Comparison of ENCODE assay signal across 21 mouse cellular contexts in the genomic region with DNA sequence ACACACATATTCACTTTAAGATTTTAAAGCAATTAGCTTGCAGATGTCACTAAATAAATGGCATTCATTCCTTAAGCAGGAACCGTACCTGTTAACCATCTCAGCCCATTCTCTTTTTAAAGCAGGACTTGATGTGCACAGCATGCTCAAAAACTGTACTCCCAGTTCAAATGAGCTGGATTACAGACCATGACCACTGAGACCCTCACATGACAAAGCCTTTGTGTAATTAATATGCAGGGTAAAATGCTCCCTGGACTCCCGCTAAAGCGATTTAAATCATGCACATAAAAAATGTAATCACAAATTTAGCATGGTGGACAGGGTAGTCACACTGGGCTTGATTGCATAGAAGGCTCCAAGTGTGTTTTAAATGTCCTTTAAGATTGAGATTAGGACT.
DNase-seq lines count a peak whose midpoint lies in the region; ATAC-seq and TF ChIP-seq lines count a peak whose summit lies in the region.
"Had no signal": no experiment of that assay in that cellular context is flagged by ENCODE, and none has a peak within 500 bp of the region (broad histone marks: within the 10 kb centered on the region; RNA-seq: fewer than 3 reads in every experiment).

No protein-coding gene starts in this region.

- no peaks in the 10 kb centered on the region for H3K36me3 ChIP-seq in hindbrain, embryonic 11.5 days (ENCODE audit: control insufficient read depth, insufficient read depth, low read length)
- H3K36me3 ChIP-seq in hindbrain, embryonic 14.5 days (replicated peaks; ENCODE audit: control insufficient read depth, insufficient read depth), result no peaks in the 10 kb centered on the region
- no peaks in the 10 kb centered on the region for H3K36me3 ChIP-seq in midbrain, embryonic 12.5 days
- H3K36me3 ChIP-seq in midbrain, embryonic 11.5 days (ENCODE audit: control insufficient read depth, insufficient read depth, low read length), result no peaks in the 10 kb centered on the region
- no peaks in the 10 kb centered on the region for H3K36me3 ChIP-seq in midbrain, embryonic 14.5 days (ENCODE audit: control insufficient read depth, insufficient read depth, low read length)
- no peaks in the 10 kb centered on the region for H3K36me3 ChIP-seq in midbrain, embryonic 16.5 days (ENCODE audit: control insufficient read depth, insufficient read depth, low read length)
- H3K36me3 ChIP-seq in heart, embryonic 11.5 days (ENCODE audit: control insufficient read depth, insufficient read depth, low read length), result no peaks in the 10 kb centered on the region
- H3K36me3 ChIP-seq: embryonic facial prominence, embryonic 10.5 days; embryonic facial prominence, embryonic 12.5 days; forebrain, embryonic 12.5 days had no signal

- no peaks in the 10 kb centered on the region for H3K9me3 ChIP-seq in hindbrain, embryonic 11.5 days (ENCODE audit: control insufficient read depth, low read length)
- no peaks in the 10 kb centered on the region for H3K9me3 ChIP-seq in hindbrain, embryonic 14.5 days (ENCODE audit: control insufficient read depth, low read length)
- no peaks in the 10 kb centered on the region for H3K9me3 ChIP-seq in midbrain, embryonic 12.5 days
- no peaks in the 10 kb centered on the region for H3K9me3 ChIP-seq in midbrain, embryonic 11.5 days (ENCODE audit: control insufficient read depth, low read length)
- no peaks in the 10 kb centered on the region for H3K9me3 ChIP-seq in midbrain, embryonic 14.5 days (ENCODE audit: control insufficient read depth, low read length)
- no peaks in the 10 kb centered on the region for H3K9me3 ChIP-seq in midbrain, embryonic 16.5 days (replicated peaks; ENCODE audit: control insufficient read depth, low read length, poor library complexity, severe bottlenecking)
- no peaks in the 10 kb centered on the region for H3K9me3 ChIP-seq in heart, embryonic 11.5 days (replicated peaks; ENCODE audit: control insufficient read depth, low read length)
- H3K9me3 ChIP-seq: embryonic facial prominence, embryonic 10.5 days; embryonic facial prominence, embryonic 12.5 days; forebrain, embryonic 12.5 days had no signal

- H3K4me1 ChIP-seq in hindbrain, embryonic 11.5 days (replicated peaks; ENCODE audit: control insufficient read depth, insufficient read depth, low read length), result no peaks in the 10 kb centered on the region
- H3K4me1 ChIP-seq in hindbrain, embryonic 14.5 days (replicated peaks; ENCODE audit: control insufficient read depth, insufficient read depth, low read length), result no peaks in the 10 kb centered on the region
- 0 out of 2 replicates have a peak, but pooled peaks cover 2% of the 10 kb centered on the region for H3K4me1 ChIP-seq in midbrain, embryonic 12.5 days
- no peaks in the 10 kb centered on the region for H3K4me1 ChIP-seq in midbrain, embryonic 11.5 days (ENCODE audit: control insufficient read depth, insufficient read depth, low read length)
- 0 out of 2 replicates have a peak, but pooled peaks cover 5% of the 10 kb centered on the region for H3K4me1 ChIP-seq in midbrain, embryonic 14.5 days (ENCODE audit: control insufficient read depth, insufficient read depth, low read length)
- no peaks in the 10 kb centered on the region for H3K4me1 ChIP-seq in midbrain, embryonic 16.5 days (ENCODE audit: control insufficient read depth, insufficient read depth, low read length)
- H3K4me1 ChIP-seq in heart, embryonic 11.5 days (ENCODE audit: control insufficient read depth, insufficient read depth, low read length), result no peaks in the 10 kb centered on the region
- H3K4me1 ChIP-seq: embryonic facial prominence, embryonic 10.5 days; embryonic facial prominence, embryonic 12.5 days had no signal

- no peak for DNase-seq in hindbrain, embryonic 11.5 days (ENCODE audit: low spot score)
- no peak for DNase-seq in hindbrain, embryonic 14.5 days (ENCODE audit: low spot score)
- no peak for DNase-seq in midbrain, embryonic 11.5 days (ENCODE audit: low spot score, missing footprints)
- peak; percentile 41 for DNase-seq in midbrain, embryonic 14.5 days
- DNase-seq in brain, embryonic 14.5 days (ENCODE audit: low read depth), result peak; percentile 57
- DNase-seq: adrenal gland, adult 2 months; adrenal gland, postnatal 10 days; adrenal gland, postnatal 25 days; cerebellum, adult 11-12 months; cerebellum, adult 2 months; cerebellum, adult 9-10 months; cerebellum, postnatal 10 days; cerebellum, postnatal 25 days had no signal

- TF ChIP-seq CTCF in brain, embryonic 14.5 days (IDR thresholded peaks at IDR 0.05; ENCODE audit: borderline replicate concordance, extremely low read depth, insufficient read depth, insufficient read length), result no peak

- no peak overlapping the region for H3K4me2 ChIP-seq in hindbrain, embryonic 11.5 days (replicated peaks; ENCODE audit: low read depth, low read length)
- no peak overlapping the region for H3K4me2 ChIP-seq in hindbrain, embryonic 14.5 days (replicated peaks)
- H3K4me2 ChIP-seq in midbrain, embryonic 12.5 days (replicated peaks), result no peak overlapping the region
- no peak overlapping the region for H3K4me2 ChIP-seq in midbrain, embryonic 11.5 days
- no peak overlapping the region for H3K4me2 ChIP-seq in midbrain, embryonic 14.5 days (ENCODE audit: low read length)
- no peak overlapping the region for H3K4me2 ChIP-seq in midbrain, embryonic 16.5 days (ENCODE audit: low read length)
- H3K4me2 ChIP-seq in heart, embryonic 11.5 days, result no peak overlapping the region
- H3K4me2 ChIP-seq: embryonic facial prominence, embryonic 12.5 days; forebrain, embryonic 12.5 days had no signal

- H3K27me3 ChIP-seq in hindbrain, embryonic 11.5 days (ENCODE audit: control insufficient read depth, insufficient read depth, low read length), result no peaks in the 10 kb centered on the region
- no peaks in the 10 kb centered on the region for H3K27me3 ChIP-seq in hindbrain, embryonic 14.5 days (ENCODE audit: control insufficient read depth, insufficient read depth, low read length)
- no peaks in the 10 kb centered on the region for H3K27me3 ChIP-seq in midbrain, embryonic 12.5 days
- H3K27me3 ChIP-seq in midbrain, embryonic 11.5 days (ENCODE audit: control insufficient read depth, insufficient read depth, low read length), result no peaks in the 10 kb centered on the region
- H3K27me3 ChIP-seq in midbrain, embryonic 14.5 days (ENCODE audit: control insufficient read depth, insufficient read depth, low read length), result no peaks in the 10 kb centered on the region
- no peaks in the 10 kb centered on the region for H3K27me3 ChIP-seq in midbrain, embryonic 16.5 days (ENCODE audit: control insufficient read depth, insufficient read depth, low read depth, low read length)
- H3K27me3 ChIP-seq in heart, embryonic 11.5 days (ENCODE audit: control insufficient read depth, insufficient read depth, low read length), result no peaks in the 10 kb centered on the region
- H3K27me3 ChIP-seq: embryonic facial prominence, embryonic 12.5 days; forebrain, embryonic 12.5 days had no signal

- 66% methylated on average over 3 of the region's 3 CpGs for WGBS in hindbrain, embryonic 11.5 days
- WGBS in hindbrain, embryonic 14.5 days, result 41% methylated on average over 3 of the region's 3 CpGs
- 51% methylated on average over 3 of the region's 3 CpGs for WGBS in midbrain, embryonic 12.5 days
- whole genome bisulfite sequencing in midbrain, embryonic 11.5 days, result 79% methylated on average over 3 of the region's 3 CpGs
- 31% methylated on average over 3 of the region's 3 CpGs for WGBS in midbrain, embryonic 14.5 days
- WGBS in midbrain, embryonic 16.5 days, result 30% methylated on average over 3 of the region's 3 CpGs
- 76% methylated on average over 3 of the region's 3 CpGs for WGBS in heart, embryonic 11.5 days (ENCODE audit: insufficient replicate concordance)

- peak; percentile 59; the same call in 1 of the 2 replicates for ATAC-seq in hindbrain, embryonic 11.5 days (ENCODE audit: low FRiP score)
- ATAC-seq in hindbrain, embryonic 14.5 days (ENCODE audit: low FRiP score), result no peak
- peak; percentile 76 for ATAC-seq in midbrain, embryonic 12.5 days (ENCODE audit: low FRiP score, low read depth)
- no peak for ATAC-seq in midbrain, embryonic 11.5 days (ENCODE audit: low FRiP score)
- no peak; the same call in 1 of the 2 replicates for ATAC-seq in midbrain, embryonic 14.5 days (ENCODE audit: low FRiP score, low TSS enrichment)
- no peak for ATAC-seq in midbrain, embryonic 16.5 days
- no peak for ATAC-seq in heart, embryonic 11.5 days (replicated peaks; ENCODE audit: insufficient number of reproducible peaks, low FRiP score, low TSS enrichment)
- ATAC-seq: forebrain, embryonic 14.5 days; forebrain, embryonic 16.5 days had no signal

- no peak overlapping the region for H3K27ac ChIP-seq in hindbrain, embryonic 11.5 days (ENCODE audit: low read depth, low read length)
- H3K27ac ChIP-seq in hindbrain, embryonic 14.5 days, result no peak overlapping the region
- no peak overlapping the region for H3K27ac ChIP-seq in midbrain, embryonic 12.5 days (replicated peaks)
- no peak overlapping the region for H3K27ac ChIP-seq in midbrain, embryonic 11.5 days (ENCODE audit: low read depth, low read length)
- no peak overlapping the region for H3K27ac ChIP-seq in midbrain, embryonic 14.5 days (replicated peaks; ENCODE audit: low read depth, low read length)
- H3K27ac ChIP-seq in midbrain, embryonic 16.5 days (ENCODE audit: low read length), result no peak overlapping the region
- H3K27ac ChIP-seq in heart, embryonic 11.5 days (ENCODE audit: low read depth, low read length), result no peak overlapping the region
- H3K27ac ChIP-seq: embryonic facial prominence, embryonic 10.5 days; embryonic facial prominence, embryonic 12.5 days; forebrain, embryonic 12.5 days had no signal

- TF ChIP-seq POLR2A in brain, embryonic 14.5 days (IDR thresholded peaks at IDR 0.05; ENCODE audit: borderline replicate concordance, extremely low read depth, insufficient read depth, insufficient read length, poor library complexity, severe bottlenecking), result no peak

- H3K4me3 ChIP-seq in hindbrain, embryonic 11.5 days (ENCODE audit: low read depth, low read length), result no peak overlapping the region
- no peak overlapping the region for H3K4me3 ChIP-seq in hindbrain, embryonic 14.5 days (replicated peaks; ENCODE audit: low read length)
- no peak overlapping the region for H3K4me3 ChIP-seq in midbrain, embryonic 12.5 days
- no peak overlapping the region for H3K4me3 ChIP-seq in midbrain, embryonic 11.5 days (ENCODE audit: low read depth, low read length)
- no peak overlapping the region for H3K4me3 ChIP-seq in midbrain, embryonic 14.5 days (replicated peaks; ENCODE audit: low read depth, low read length)
- H3K4me3 ChIP-seq in midbrain, embryonic 16.5 days (ENCODE audit: low read depth, low read length), result no peak overlapping the region
- H3K4me3 ChIP-seq in heart, embryonic 11.5 days (ENCODE audit: low read depth, low read length), result no peak overlapping the region
- H3K4me3 ChIP-seq: embryonic facial prominence, embryonic 10.5 days; embryonic facial prominence, embryonic 12.5 days; forebrain, embryonic 12.5 days had no signal

- H3K9ac ChIP-seq in hindbrain, embryonic 11.5 days (ENCODE audit: low read depth, low read length), result no peak overlapping the region
- H3K9ac ChIP-seq in hindbrain, embryonic 14.5 days, result no peak overlapping the region
- no peak overlapping the region for H3K9ac ChIP-seq in midbrain, embryonic 12.5 days (replicated peaks)
- H3K9ac ChIP-seq in midbrain, embryonic 11.5 days (ENCODE audit: low read length), result no peak overlapping the region
- no peak overlapping the region for H3K9ac ChIP-seq in midbrain, embryonic 14.5 days (replicated peaks; ENCODE audit: low read length)
- H3K9ac ChIP-seq in midbrain, embryonic 16.5 days (ENCODE audit: low read depth, low read length), result no peak overlapping the region
- H3K9ac ChIP-seq in heart, embryonic 11.5 days (ENCODE audit: low read depth, low read length), result no peak overlapping the region
- H3K9ac ChIP-seq: embryonic facial prominence, embryonic 12.5 days; forebrain, embryonic 12.5 days had no signal

Comparison
In these comparisons a context has a peak if more than half of its experiments do, and no peak if none do; other contexts are left out.
1. ATAC-seq: peak in hindbrain, embryonic 11.5 days (single experiment) and midbrain, embryonic 12.5 days (single experiment); none in hindbrain, embryonic 14.5 days (single experiment), midbrain, embryonic 11.5 days (single experiment), midbrain, embryonic 14.5 days (single experiment), midbrain, embryonic 16.5 days (single experiment) and heart, embryonic 11.5 days (single experiment).
2. DNase-seq: peak in midbrain, embryonic 14.5 days (single experiment) and brain, embryonic 14.5 days (single experiment); none in hindbrain, embryonic 11.5 days (single experiment), hindbrain, embryonic 14.5 days (single experiment) and midbrain, embryonic 11.5 days (single experiment).